Mouse (Mus musculus) MEL (cell line): ENCODE measurements at regions not wholly inside any gene's neighbourhood (a gene's known extent, or its start where the extent isn't known, plus 50 kb on each side); places are given as distances from the start of the nearest gene placed in this dataset.
A peak's percentile ranks its signal among the peaks of the same experiment; 100 is the strongest.

ENCODE experiments used
- DNase-seq: peaks from one replicate; pipeline ENCODE4 v3.0.0; 2011; ENCODE audit warnings: low read depth, low spot score
- H3K27ac ChIP-seq: 2 replicates; pipeline ENCODE4 v1.5.1; 2012; ENCODE audit warnings: low read depth, mild to moderate bottlenecking, control low read depth, low read length, moderate library complexity; ENCODE audit not compliant: control insufficient read depth
- H3K27me3 ChIP-seq, 2 experiments: fragments of 150-350 bp in 1 of 2; sonication (generic) in 1 of 2; 2 replicates each; pipeline ENCODE4 v1.6.1; 2012; ENCODE audit warnings: low read length in 2 of 2, mild to moderate bottlenecking in 2 of 2, improper control_type of control experiment in 1 of 2, moderate library complexity in 1 of 2; ENCODE audit not compliant: insufficient read depth in 2 of 2, control insufficient read depth in 1 of 2
- H3K36me3 ChIP-seq, 2 experiments: 2 replicates each; pipeline ENCODE4 v1.6.1; 2012 to 2014; ENCODE audit warnings: low read length in 2 of 2, improper control_type of control experiment in 1 of 2, inconsistent platforms in 1 of 2, mild to moderate bottlenecking in 1 of 2; ENCODE audit not compliant: insufficient read depth in 2 of 2, control insufficient read depth in 1 of 2
- H3K4me1 ChIP-seq, 2 experiments: fragments of 150-350 bp in 1 of 2; sonication (generic) in 1 of 2; 2 replicates each; pipeline ENCODE4 v1.6.1; 2012; ENCODE audit warnings: low read length in 2 of 2, improper control_type of control experiment in 1 of 2, mild to moderate bottlenecking in 1 of 2; ENCODE audit not compliant: insufficient read depth in 2 of 2, control insufficient read depth in 1 of 2
- H3K4me3 ChIP-seq, 2 experiments: fragments of 150-350 bp in 1 of 2; sonication (generic) in 1 of 2; 2 replicates each; pipeline ENCODE4 v1.5.1; 2012; ENCODE audit warnings: low read depth in 2 of 2, low read length in 2 of 2, mild to moderate bottlenecking in 2 of 2, moderate library complexity in 2 of 2, control low read depth in 1 of 2, improper control_type of control experiment in 1 of 2; ENCODE audit not compliant: control insufficient read depth in 1 of 2, insufficient read depth in 1 of 2
- H3K79me2 ChIP-seq: 2 replicates; pipeline ENCODE4 v1.6.1; 2012; ENCODE audit warnings: mild to moderate bottlenecking, low read length, moderate library complexity; ENCODE audit not compliant: control insufficient read depth, poor library complexity, insufficient read depth
- H3K9ac ChIP-seq: 2 replicates; pipeline ENCODE4 v1.6.1; 2012; ENCODE audit warnings: low read depth, mild to moderate bottlenecking, control low read depth, low read length, moderate library complexity; ENCODE audit not compliant: control insufficient read depth, poor library complexity, severe bottlenecking
- H3K9me3 ChIP-seq: fragments of 150-350 bp; sonication (generic); replicated peaks from 2 replicates; pipeline ENCODE4 v1.6.1; 2012; ENCODE audit warnings: mild to moderate bottlenecking, low read length, improper control_type of control experiment, moderate library complexity; ENCODE audit not compliant: insufficient read depth
- CHD2 ChIP-seq: IDR thresholded peaks from 2 replicates; pipeline ENCODE4 v1.6.1; 2011; ENCODE audit warnings: low read length, improper control_type of control experiment
- CTCF ChIP-seq, 3 experiments: IDR thresholded peaks in 2 of 3; conservative IDR thresholded peaks in 1 of 3; 2 replicates each; pipeline ENCODE4 v1.5.1; 2011 to 2012; ENCODE audit warnings: low read length in 3 of 3, low read depth in 2 of 3, mild to moderate bottlenecking in 2 of 3, improper control_type of control experiment in 1 of 3, inconsistent platforms in 1 of 3, mixed read lengths in 1 of 3, moderate library complexity in 1 of 3; ENCODE audit not compliant: control insufficient read depth in 1 of 3, insufficient read depth in 1 of 3, poor library complexity in 1 of 3, severe bottlenecking in 1 of 3
- EP300 ChIP-seq, 2 experiments: IDR thresholded peaks; 2 replicates each; pipeline ENCODE4 v1.6.1; 2011; ENCODE audit warnings: improper control_type of control experiment in 2 of 2, low read length in 2 of 2, low read depth in 1 of 2, mild to moderate bottlenecking in 1 of 2
- ETS1 ChIP-seq: IDR thresholded peaks from 2 replicates; pipeline ENCODE4 v1.6.1; 2012; ENCODE audit warnings: low read depth, mild to moderate bottlenecking, inconsistent platforms, low read length, improper control_type of control experiment, moderate library complexity
- GABPA ChIP-seq: IDR thresholded peaks from 2 replicates; pipeline ENCODE4 v1.6.1; 2012; ENCODE audit warnings: low read depth, mild to moderate bottlenecking, inconsistent platforms, low read length, improper control_type of control experiment, moderate library complexity
- HCFC1 ChIP-seq: IDR thresholded peaks from 2 replicates; pipeline ENCODE4 v1.6.1; 2012; ENCODE audit warnings: low read depth, mild to moderate bottlenecking, inconsistent platforms, low read length, improper control_type of control experiment, moderate library complexity
- JUND ChIP-seq: IDR thresholded peaks from 2 replicates; pipeline ENCODE4 v1.6.1; 2011; ENCODE audit warnings: low read depth, mild to moderate bottlenecking, improper control_type of control experiment, low read length
- KAT2A ChIP-seq: conservative IDR thresholded peaks from 2 replicates; pipeline ENCODE4 v1.6.1; 2012; ENCODE audit warnings: low read depth, low read length, improper control_type of control experiment, inconsistent platforms
- MAFK ChIP-seq: IDR thresholded peaks from 2 replicates; pipeline ENCODE4 v1.6.1; 2011; ENCODE audit warnings: low read depth, mild to moderate bottlenecking, low read length, improper control_type of control experiment, borderline replicate concordance
- MAX ChIP-seq: IDR thresholded peaks from 2 replicates; pipeline ENCODE4 v1.6.1; 2011; ENCODE audit warnings: low read length, improper control_type of control experiment
- MAZ ChIP-seq: IDR thresholded peaks from 2 replicates; pipeline ENCODE4 v1.6.1; 2012; ENCODE audit warnings: low read depth, mild to moderate bottlenecking, inconsistent platforms, low read length, improper control_type of control experiment
- MEF2A ChIP-seq: IDR thresholded peaks from 2 replicates; pipeline ENCODE4 v1.6.1; 2014; ENCODE audit warnings: low read depth, mild to moderate bottlenecking, inconsistent platforms, low read length, improper control_type of control experiment; ENCODE audit not compliant: poor library complexity, insufficient replicate concordance, severe bottlenecking; ENCODE audit errors: extremely low read depth
- MXI1 ChIP-seq: IDR thresholded peaks from 2 replicates; pipeline ENCODE4 v1.6.1; 2011; ENCODE audit warnings: mild to moderate bottlenecking, low read depth, low read length, improper control_type of control experiment
- NELFE ChIP-seq: IDR thresholded peaks from 2 replicates; pipeline ENCODE4 v1.6.1; 2011; ENCODE audit warnings: low read depth, low read length, improper control_type of control experiment
- POLR2AphosphoS5 ChIP-seq: IDR thresholded peaks from 2 replicates; pipeline ENCODE4 v1.6.1; 2012; ENCODE audit warnings: low read depth, borderline replicate concordance, mild to moderate bottlenecking, inconsistent platforms, low read length, moderate library complexity, mixed read lengths
- SIN3A ChIP-seq: IDR thresholded peaks from 2 replicates; pipeline ENCODE4 v1.6.1; 2012; ENCODE audit warnings: low read length, improper control_type of control experiment, inconsistent platforms
- SMC3 ChIP-seq: IDR thresholded peaks from 2 replicates; pipeline ENCODE4 v1.6.1; 2011; ENCODE audit warnings: low read depth, low read length, improper control_type of control experiment
- TAL1 ChIP-seq: IDR thresholded peaks from 2 replicates; pipeline ENCODE4 v1.6.1; 2012; ENCODE audit warnings: mild to moderate bottlenecking, inconsistent platforms, low read length, moderate library complexity, mixed read lengths
- UBTF ChIP-seq: IDR thresholded peaks from 2 replicates; pipeline ENCODE4 v1.6.1; 2012; ENCODE audit warnings: low read depth, mild to moderate bottlenecking, inconsistent platforms, low read length, improper control_type of control experiment, moderate library complexity, borderline replicate concordance; ENCODE audit not compliant: insufficient read depth
- USF1 ChIP-seq: IDR thresholded peaks from 2 replicates; pipeline ENCODE4 v1.6.1; 2014; ENCODE audit warnings: low read depth, mild to moderate bottlenecking, inconsistent platforms, low read length, improper control_type of control experiment, moderate library complexity
- ZC3H11A ChIP-seq: IDR thresholded peaks from 2 replicates; pipeline ENCODE4 v1.6.1; 2012; ENCODE audit warnings: low read depth, mild to moderate bottlenecking, inconsistent platforms, low read length, improper control_type of control experiment
- ZMIZ1 ChIP-seq: IDR thresholded peaks from 2 replicates; pipeline ENCODE4 v1.6.1; 2012; ENCODE audit warnings: low read depth, mild to moderate bottlenecking, inconsistent platforms, low read length, improper control_type of control experiment, moderate library complexity
- ZNF384 ChIP-seq: IDR thresholded peaks from 2 replicates; pipeline ENCODE4 v1.6.1; 2012; ENCODE audit warnings: low read depth, mild to moderate bottlenecking, inconsistent platforms, low read length, improper control_type of control experiment

GRCm38 (mm10) chr6:67128503-67129463, 91.5 kb upstream of the Gadd45a start:
- Histone ChIP-seq H3K27ac (no peak overlapping the region), H3K4me3 (peak overlapping the region in 1 of 2 experiments; percentile 7; a peak in 1 of 4 replicates), H3K79me2 (no peaks in the 10 kb centered on the region)
- peak; percentile 75 for DNase-seq
- TF ChIP-seq SMC3 (no peak), SIN3A (no peak), POLR2AphosphoS5 (no peak)
- TF ChIP-seq, all 39 proteins: peak for 0
- peaks cover 0 to 3% of the 10 kb centered on the region in 2 experiments; a peak in 1 of 4 replicates for H3K36me3 ChIP-seq
- H3K9ac ChIP-seq = no peak overlapping the region
- H3K9me3 ChIP-seq = no peaks in the 10 kb centered on the region
- peaks cover 2 to 11% of the 10 kb centered on the region in 2 experiments; a peak in 3 of 4 replicates for H3K4me1 ChIP-seq
- H3K27me3 ChIP-seq = no peaks in the 10 kb centered on the region

GRCm38 (mm10) chr6:67127727-67128126, 90.5 kb upstream of the Gadd45a start:
- no peaks in the 10 kb centered on the region for H3K79me2 ChIP-seq
- H3K27me3 ChIP-seq = no peaks in the 10 kb centered on the region
- no peak for TF ChIP-seq ZNF384
- TF ChIP-seq KAT2A = no peak
- no peak for TF ChIP-seq GABPA
- no peak for TF ChIP-seq HCFC1
- TF ChIP-seq MAFK = no peak
- TF ChIP-seq CTCF (IDR thresholded peaks at IDR 0.05 in 2 of 3, conservative IDR thresholded peaks at IDR 0.05 in 1 of 3; ENCODE audit: control insufficient read depth in 1 of 3, insufficient read depth in 1 of 3, low read depth in 2 of 3, low read length in 3 of 3, poor library complexity in 1 of 3, severe bottlenecking in 1 of 3) = no peak
- no peak for TF ChIP-seq ZMIZ1
- no peak for TF ChIP-seq MAX
- no peak overlapping the region for H3K9ac ChIP-seq
- peaks cover 2 to 15% of the 10 kb centered on the region in 2 experiments; a peak in 3 of 4 replicates for H3K4me1 ChIP-seq
- H3K4me3 ChIP-seq = no peak overlapping the region
- DNase-seq = no peak
- no peaks in the 10 kb centered on the region for H3K9me3 ChIP-seq
- H3K36me3 ChIP-seq = peaks cover 0 to 3% of the 10 kb centered on the region in 2 experiments; a peak in 1 of 4 replicates
- no peak overlapping the region for H3K27ac ChIP-seq

- Histone ChIP-seq H3K9ac (no peak overlapping the region), H3K9me3 (no peaks in the 10 kb centered on the region), H3K27ac (no peak overlapping the region), H3K4me1 (peaks cover 2 to 15% of the 10 kb centered on the region in 2 experiments; a peak in 3 of 4 replicates), H3K4me3 (no peak overlapping the region), H3K36me3 (peaks cover 0 to 3% of the 10 kb centered on the region in 2 experiments; a peak in 1 of 4 replicates), H3K79me2 (no peaks in the 10 kb centered on the region), H3K27me3 (no peaks in the 10 kb centered on the region)
- DNase-seq = no peak
- no peak for TF ChIP-seq SIN3A
- TF ChIP-seq USF1 = no peak
- no peak for TF ChIP-seq EP300 (IDR thresholded peaks at IDR 0.05; ENCODE audit: low read depth in 1 of 2, low read length in 2 of 2)
- no peak for TF ChIP-seq JUND
- no peak for TF ChIP-seq CTCF (IDR thresholded peaks at IDR 0.05 in 2 of 3, conservative IDR thresholded peaks at IDR 0.05 in 1 of 3; ENCODE audit: control insufficient read depth in 1 of 3, insufficient read depth in 1 of 3, low read depth in 2 of 3, low read length in 3 of 3, poor library complexity in 1 of 3, severe bottlenecking in 1 of 3)
- TF ChIP-seq ZC3H11A = no peak
- no peak for TF ChIP-seq TAL1
- no peak for TF ChIP-seq CHD2
- no peak for TF ChIP-seq MEF2A
- TF ChIP-seq ETS1 = no peak
- no peak for TF ChIP-seq UBTF
- TF ChIP-seq MAZ = no peak
- TF ChIP-seq KAT2A = no peak
- TF ChIP-seq NELFE = no peak
- no peak for TF ChIP-seq MAFK
- no peak for TF ChIP-seq MXI1
Measured at GRCm38 (mm10) chr6:67125715-67126312, 88.6 kb upstream of the Gadd45a start.
